Mouse (Mus musculus) neural tube, embryonic 14.5 days (tissue): ENCODE results near the gene Sin3a. TPM values are rescaled to one million over a fixed set of nuclear protein-coding genes. Genes with fewer than 3 reads are reported as not detected.

Source experiments
- ATAC-seq: fragments of 200-750 bp; cut with Nextera tagmentation; 2 replicates; pipeline ENCODE4 v1.8.0; 2017; ENCODE audit warnings: low read depth, mild to moderate bottlenecking, moderate TSS enrichment, moderate library complexity
- H3K27ac ChIP-seq: fragments of 300-500 bp; sonication (generic); 2 replicates; pipeline ENCODE4 v1.5.1; 2014; ENCODE audit warnings: low read depth, mild to moderate bottlenecking, control low read depth, low read length, moderate library complexity, mixed read lengths
- H3K27me3 ChIP-seq: fragments of 300-500 bp; sonication (generic); 2 replicates; pipeline ENCODE4 v1.6.1; 2014; ENCODE audit warnings: low read length; ENCODE audit not compliant: control insufficient read depth, insufficient read depth
- H3K36me3 ChIP-seq: fragments of 300-500 bp; sonication (generic); 2 replicates; pipeline ENCODE4 v1.6.1; 2014; ENCODE audit warnings: low read length, mixed read lengths; ENCODE audit not compliant: control insufficient read depth, insufficient read depth
- H3K4me1 ChIP-seq: fragments of 300-500 bp; sonication (generic); 2 replicates; pipeline ENCODE4 v1.6.1; 2014; ENCODE audit warnings: low read length; ENCODE audit not compliant: control insufficient read depth, insufficient read depth
- H3K4me2 ChIP-seq: fragments of 300-500 bp; sonication (generic); 2 replicates; pipeline ENCODE4 v1.6.1; 2014; ENCODE audit warnings: mild to moderate bottlenecking, low read depth, low read length, control low read depth
- H3K4me3 ChIP-seq: fragments of 300-500 bp; sonication (generic); 2 replicates; pipeline ENCODE4 v1.5.1; 2014; ENCODE audit warnings: low read depth, low read length, control low read depth, mixed read lengths
- H3K9ac ChIP-seq: fragments of 300-500 bp; sonication (generic); replicated peaks from 2 replicates; pipeline ENCODE4 v1.6.1; 2014; ENCODE audit warnings: low read depth, mild to moderate bottlenecking, control low read depth, low read length, mixed read lengths
- H3K9me3 ChIP-seq: fragments of 300-500 bp; sonication (generic); 2 replicates; pipeline ENCODE4 v1.6.1; 2016; ENCODE audit warnings: low read length; ENCODE audit not compliant: control insufficient read depth
- WGBS: fragments of 180-500 bp; shearing (Covaris S2); extraction: QIAGEN DNeasy Blood & Tissue Kit; methylation state at CpG from one replicate; pipeline ENCODE4 v1.1.7; 2014; 5-methylcytosine and 5-hydroxymethylcytosine counted together
- polyA plus RNA-seq: library from polyadenylated mRNA; unstranded; fragments of >200 nt; fragmentation: Nextera tagmentation; extraction: Ambion mirVana; gene quantifications from 2 replicates; pipeline ENCODE4 v1.2.1, GENCODE M21; 2014

The Sin3a gene
- polyA plus RNA-seq, 1 experiment from 2014 or later, result 26.8 TPM

- H3K27me3 ChIP-seq, result no peaks in the 10 kb centered on the region
- H3K36me3 ChIP-seq, result 0 out of 2 replicates have a peak, but pooled peaks cover 3% of the 10 kb centered on the region
- no peak overlapping the region for H3K4me2 ChIP-seq
- peaks cover 12% of the 10 kb centered on the region for H3K4me1 ChIP-seq
- WGBS, result over 99% methylated on average over 7 of the region's 7 CpGs
- no peak overlapping the region for H3K4me3 ChIP-seq
- ATAC-seq, result no peak
- no peak overlapping the region for H3K27ac ChIP-seq
- no peaks in the 10 kb centered on the region for H3K9me3 ChIP-seq
- H3K9ac ChIP-seq, result no peak overlapping the region
Observed at GRCm38 (mm10) chr9:57156383-57156782, 84.5 kb downstream of the Sin3a start.

DNA sequence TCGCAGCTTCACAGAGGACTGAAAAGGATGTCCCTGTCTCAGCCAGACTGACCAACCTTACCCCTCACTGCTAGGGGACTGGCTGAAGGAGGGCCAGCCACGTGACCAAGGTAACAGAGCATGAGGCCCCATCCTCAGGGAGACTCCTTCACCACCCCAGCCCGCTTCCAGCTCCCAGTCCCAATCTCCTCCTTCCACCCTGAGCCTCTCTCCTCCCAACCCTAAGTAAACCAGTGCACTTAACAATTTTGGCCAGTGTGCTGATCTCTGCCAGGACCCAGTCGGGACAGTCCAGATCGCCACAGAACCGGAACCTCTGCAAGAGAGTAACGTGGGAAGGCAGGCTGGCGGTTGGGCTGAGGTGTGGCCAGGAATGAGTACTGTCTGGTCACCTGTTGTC, 85.0 kb downstream of the Sin3a start:
- Histone ChIP-seq H3K27ac (no peak overlapping the region), H3K4me2 (no peak overlapping the region), H3K9me3 (no peaks in the 10 kb centered on the region), H3K36me3 (0 out of 2 replicates have a peak, but pooled peaks cover 3% of the 10 kb centered on the region), H3K27me3 (no peaks in the 10 kb centered on the region), H3K4me3 (no peak overlapping the region), H3K4me1 (peaks cover 12% of the 10 kb centered on the region), H3K9ac (no peak overlapping the region)
- no peak for ATAC-seq
- WGBS, result 86% methylated on average over 8 of the region's 8 CpGs

DNA sequence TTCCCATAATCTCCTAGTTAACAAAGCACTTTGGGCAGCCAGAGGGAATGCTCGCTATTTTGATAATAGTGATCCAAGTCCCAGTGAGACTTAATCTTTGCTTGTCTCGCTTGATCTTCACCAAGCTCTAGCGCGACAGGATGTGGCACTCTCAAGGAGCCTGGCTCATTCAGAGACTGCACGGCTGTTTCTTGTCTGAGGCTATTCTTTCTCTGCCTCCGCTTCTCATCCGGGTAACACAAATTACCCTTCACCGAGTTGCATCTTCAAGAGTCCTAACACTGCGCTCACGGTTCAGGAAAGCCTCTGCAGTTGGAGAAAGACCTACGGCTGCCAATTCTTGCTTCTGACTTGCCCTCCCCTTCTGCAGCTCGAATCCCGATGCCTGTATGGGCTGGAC, 85.7 kb downstream of the Sin3a start:
- H3K36me3 ChIP-seq, result 0 out of 2 replicates have a peak, but pooled peaks cover 3% of the 10 kb centered on the region
- 33% methylated on average over 13 of the region's 13 CpGs for WGBS

DNA sequence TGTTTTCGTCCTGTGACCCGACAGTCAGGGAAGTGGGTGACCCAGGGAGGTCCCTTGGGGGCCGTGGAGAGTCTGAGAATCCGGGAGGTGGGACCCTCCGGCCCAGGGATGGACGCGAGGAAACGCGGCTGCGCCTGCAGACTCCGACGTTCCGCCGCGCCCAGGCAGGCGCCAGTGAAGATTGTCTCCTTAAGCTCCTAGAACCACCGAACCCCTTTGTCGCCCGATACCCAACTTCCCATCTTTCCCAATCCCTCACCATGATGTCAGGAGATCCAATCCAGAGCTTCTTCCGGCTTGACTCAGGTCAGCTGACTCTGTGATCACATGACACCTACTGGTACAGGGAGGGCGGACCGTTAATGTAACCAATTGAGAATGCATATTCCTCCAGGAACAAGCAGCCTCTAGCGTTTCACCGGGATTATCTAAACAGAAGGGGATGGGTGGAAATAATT, 86.2 kb downstream of the Sin3a start, which contains the start of gene Commd4:
TSS of gene Commd4 (minus strand) at position 319 of the 458 bp plus-strand sequence.
- Histone ChIP-seq H3K9me3 (no peaks in the 10 kb centered on the region), H3K27ac (no peak within 1 kb of the TSS), H3K4me1 (peaks cover 12% of the 10 kb centered on the region), H3K4me2 (peak within 1 kb of the TSS; percentile 85), H3K27me3 (no peaks in the 10 kb centered on the region), H3K9ac (peak within 1 kb of the TSS; percentile 76), H3K4me3 (peak within 1 kb of the TSS; percentile 73), H3K36me3 (0 out of 2 replicates have a peak, but pooled peaks cover 3% of the 10 kb centered on the region)
- WGBS, result under 1% methylated on average over 24 of the region's 24 CpGs
- ATAC-seq, result peak; percentile 92

More for the DNA sequence above, 85.7 kb downstream of the Sin3a start:
- Histone ChIP-seq H3K4me1 (peaks cover 12% of the 10 kb centered on the region), H3K9me3 (no peaks in the 10 kb centered on the region), H3K9ac (peak overlapping the region; percentile 76), H3K27ac (no peak overlapping the region), H3K4me3 (peak overlapping the region; percentile 73), H3K27me3 (no peaks in the 10 kb centered on the region), H3K4me2 (peak overlapping the region; percentile 85)
- ATAC-seq, result 0 out of 2 replicates have a peak, but pooled peaks have one; percentile 7

DNA sequence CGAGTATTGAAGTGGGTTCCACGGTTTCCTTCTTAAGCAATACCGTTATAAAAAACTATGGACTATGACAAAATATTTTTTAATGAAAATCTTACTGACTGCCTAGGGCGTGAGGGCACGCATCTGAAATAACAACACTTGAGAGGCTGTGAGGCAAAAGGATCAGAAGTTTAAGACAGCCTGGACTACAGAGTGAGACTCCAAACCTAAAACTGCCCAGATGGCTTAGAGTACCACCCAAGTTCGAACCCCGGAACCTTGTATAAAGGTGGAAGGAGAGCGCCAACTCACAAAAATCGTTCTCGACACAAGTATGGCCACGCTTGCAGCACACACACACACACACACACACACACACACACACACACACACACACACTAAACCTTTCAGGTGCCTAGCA, 86.7 kb downstream of the Sin3a start:
- Histone ChIP-seq H3K36me3 (0 out of 2 replicates have a peak, but pooled peaks cover 3% of the 10 kb centered on the region), H3K27me3 (no peaks in the 10 kb centered on the region), H3K9ac (peak overlapping the region; percentile 76), H3K4me2 (peak overlapping the region; percentile 85), H3K4me3 (peak overlapping the region; percentile 73), H3K27ac (no peak overlapping the region), H3K4me1 (peaks cover 12% of the 10 kb centered on the region), H3K9me3 (no peaks in the 10 kb centered on the region)
- WGBS, result 41% methylated on average over 11 of the region's 11 CpGs
- peak; percentile 15; the same call in 1 of the 2 replicates for ATAC-seq

GRCm38 (mm10) chr9:57162496-57162895, 90.7 kb downstream of the Sin3a start:
- 26% methylated on average over 3 of the region's 3 CpGs for WGBS
- Histone ChIP-seq H3K4me3 (no peak overlapping the region), H3K9ac (no peak overlapping the region), H3K4me1 (0 out of 2 replicates have a peak, but pooled peaks cover 3% of the 10 kb centered on the region), H3K36me3 (no peaks in the 10 kb centered on the region), H3K9me3 (no peaks in the 10 kb centered on the region), H3K27ac (no peak overlapping the region), H3K4me2 (no peak overlapping the region), H3K27me3 (no peaks in the 10 kb centered on the region)
- no peak for ATAC-seq

- WGBS, result 42% methylated on average over 2 of the region's 2 CpGs
- ATAC-seq, result no peak
- Histone ChIP-seq H3K4me3 (no peak overlapping the region), H3K27me3 (no peaks in the 10 kb centered on the region), H3K4me1 (no peaks in the 10 kb centered on the region), H3K27ac (no peak overlapping the region), H3K36me3 (no peaks in the 10 kb centered on the region), H3K4me2 (no peak overlapping the region), H3K9me3 (no peaks in the 10 kb centered on the region), H3K9ac (no peak overlapping the region)
Observed at GRCm38 (mm10) chr9:57163137-57163536, 91.3 kb downstream of the Sin3a start.

DNA sequence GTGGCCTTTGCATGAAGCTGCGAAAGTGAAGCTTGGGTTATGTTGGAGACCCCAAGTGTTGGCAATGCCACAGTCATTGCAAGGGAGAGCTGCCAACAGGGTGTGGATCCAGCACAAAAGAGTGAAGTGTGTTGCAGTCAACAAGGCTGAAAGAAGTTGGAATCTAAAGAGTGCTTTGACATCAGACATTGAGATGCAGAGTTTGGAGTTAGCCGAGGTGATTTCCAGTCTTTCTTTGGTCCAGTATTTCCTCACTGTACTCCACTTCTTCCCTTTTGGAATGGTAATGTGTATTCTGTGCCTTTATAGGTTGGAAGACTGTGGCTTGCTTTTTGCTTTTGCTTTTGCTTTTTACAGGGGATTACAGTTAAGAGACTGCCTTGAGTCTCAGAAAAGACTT, 94.3 kb downstream of the Sin3a start:
- Histone ChIP-seq H3K4me3 (no peak overlapping the region), H3K27ac (no peak overlapping the region), H3K9ac (no peak overlapping the region), H3K4me1 (no peaks in the 10 kb centered on the region), H3K36me3 (no peaks in the 10 kb centered on the region), H3K27me3 (no peaks in the 10 kb centered on the region), H3K4me2 (no peak overlapping the region), H3K9me3 (no peaks in the 10 kb centered on the region)
- WGBS, result 78% methylated on average over 2 of the region's 2 CpGs
- no peak for ATAC-seq

GRCm38 (mm10) chr9:57168411-57168810, 96.6 kb downstream of the Sin3a start:
- no peaks in the 10 kb centered on the region for H3K4me1 ChIP-seq
- no peaks in the 10 kb centered on the region for H3K27me3 ChIP-seq
- no peaks in the 10 kb centered on the region for H3K36me3 ChIP-seq
- H3K27ac ChIP-seq, result no peak overlapping the region
- WGBS, result 81% methylated on average over 5 of the region's 5 CpGs
- ATAC-seq, result no peak
- no peak overlapping the region for H3K9ac ChIP-seq
- no peak overlapping the region for H3K4me3 ChIP-seq
- H3K4me2 ChIP-seq, result no peak overlapping the region
- no peaks in the 10 kb centered on the region for H3K9me3 ChIP-seq
